Mouse (Mus musculus) frontal cortex, adult 2 months (tissue): ENCODE results near the gene Mpzl1. TPM values are rescaled to one million over a fixed set of nuclear protein-coding genes. Genes with fewer than 3 reads are reported as not detected.

Source experiments
- DNase-seq, 2 experiments: peaks; one replicate each; pipeline ENCODE4 v3.0.0; 2022; ENCODE audit warnings: low spot score in 1 of 2; ENCODE audit errors: extremely low spot score in 1 of 2
- polyA plus RNA-seq: library from polyadenylated mRNA; depleted of rRNA; stranded (reverse); fragments of >200 nt; gene quantifications from 2 replicates; pipeline ENCODE4 v1.2.3, GENCODE M21; 2012

Gene Mpzl1
- polyA plus RNA-seq, 1 experiment, result 41.7 TPM

GRCm38 (mm10) chr1:165617166-165617891 lies 17.0 kb downstream of the Mpzl1 start:
- DNase-seq, result no peak

GRCm38 (mm10) chr1:165616652-165617051 lies 17.7 kb downstream of the Mpzl1 start:
- DNase-seq, result no peak

- no peak for DNase-seq
Measured at GRCm38 (mm10) chr1:165614793-165615192, 19.5 kb downstream of the Mpzl1 start.

- DNase-seq, result no peak
Measured at GRCm38 (mm10) chr1:165613926-165614325, 20.4 kb downstream of the Mpzl1 start.

- no peak for DNase-seq
Measured at GRCm38 (mm10) chr1:165612714-165613113, 21.6 kb downstream of the Mpzl1 start.

- peak in 1 of 2 experiments; percentile 29 for DNase-seq
Measured at GRCm38 (mm10) chr1:165610321-165610999, 23.9 kb downstream of the Mpzl1 start.

GRCm38 (mm10) chr1:165609495-165610320 lies 24.6 kb downstream of the Mpzl1 start:
- no peak for DNase-seq

- no peak for DNase-seq
Measured at GRCm38 (mm10) chr1:165608904-165609303, 25.4 kb downstream of the Mpzl1 start.

- DNase-seq, result peak in 1 of 2 experiments; percentile 44
Measured at GRCm38 (mm10) chr1:165605774-165606173, 28.6 kb downstream of the Mpzl1 start.

GRCm38 (mm10) chr1:165605108-165605507 lies 29.2 kb downstream of the Mpzl1 start:
- DNase-seq, result no peak

GRCm38 (mm10) chr1:165604203-165604602 lies 30.1 kb downstream of the Mpzl1 start:
- DNase-seq, result no peak

- no peak for DNase-seq
Measured at GRCm38 (mm10) chr1:165603218-165603617, 31.1 kb downstream of the Mpzl1 start.

GRCm38 (mm10) chr1:165601775-165602280 lies 32.5 kb downstream of the Mpzl1 start:
- DNase-seq, result no peak

GRCm38 (mm10) chr1:165594699-165595421 lies 39.5 kb downstream of the Mpzl1 start:
- no peak for DNase-seq

GRCm38 (mm10) chr1:165592295-165593082 lies 41.8 kb downstream of the Mpzl1 start:
- no peak for DNase-seq

- DNase-seq, result no peak
Measured at GRCm38 (mm10) chr1:165590760-165591159, 43.6 kb downstream of the Mpzl1 start.

- no peak for DNase-seq
Measured at GRCm38 (mm10) chr1:165589280-165590048, 44.9 kb downstream of the Mpzl1 start.

- DNase-seq, result no peak
Measured at GRCm38 (mm10) chr1:165587845-165588244, 46.5 kb downstream of the Mpzl1 start.

- no peak for DNase-seq
Measured at GRCm38 (mm10) chr1:165586366-165586765, 48.0 kb downstream of the Mpzl1 start.
